Mouse (Mus musculus): ENCODE measurements around the gene Lce3f. TPM values are rescaled to one million over a fixed set of nuclear protein-coding genes. Genes with fewer than 3 reads are reported as not detected.
A peak's percentile ranks its signal among the peaks of the same experiment; 100 is the strongest.

Gene Lce3f
- polyA plus RNA-seq, 1 experiment from 2014 or later, result not detected

GRCm38 (mm10) chr3:93023411-93024184, 31.6 kb downstream of the Lce3f start:
- H3K4me1 ChIP-seq, result no peaks in the 10 kb centered on the region
- no peak for DNase-seq (ENCODE audit: low spot score)
- no peaks in the 10 kb centered on the region for H3K36me3 ChIP-seq
- 75% methylated on average over 3 of the region's 3 CpGs for WGBS
- H3K27me3 ChIP-seq (ENCODE audit: low read depth, poor library complexity, severe bottlenecking), result no peaks in the 10 kb centered on the region
- no peak overlapping the region for H3K27ac ChIP-seq (replicated peaks)
- no peaks in the 10 kb centered on the region for H3K9me3 ChIP-seq (replicated peaks)
- no peak overlapping the region for H3K4me3 ChIP-seq

GRCm38 (mm10) chr3:93025486-93025885, 33.5 kb downstream of the Lce3f start:
- DNase-seq (ENCODE audit: low spot score), result no peak

GRCm38 (mm10) chr3:93031450-93031849, 39.4 kb downstream of the Lce3f start:
- no peak overlapping the region for H3K27ac ChIP-seq (replicated peaks)
- peak; percentile 25 for DNase-seq (ENCODE audit: low spot score)
- 59% methylated on average over 5 of the region's 5 CpGs for WGBS

More at GRCm38 (mm10) chr3:93025486-93025885, 33.5 kb downstream of the Lce3f start:
- WGBS, result 81% methylated on average over 2 of the region's 2 CpGs
- Histone ChIP-seq H3K36me3 (no peaks in the 10 kb centered on the region), H3K27ac (replicated peaks) (no peak overlapping the region), H3K27me3 (ENCODE audit: low read depth, poor library complexity, severe bottlenecking) (no peaks in the 10 kb centered on the region), H3K9me3 (replicated peaks) (no peaks in the 10 kb centered on the region), H3K4me1 (no peaks in the 10 kb centered on the region), H3K4me3 (no peak overlapping the region)

More at GRCm38 (mm10) chr3:93031450-93031849, 39.4 kb downstream of the Lce3f start:
- no peaks in the 10 kb centered on the region for H3K4me1 ChIP-seq
- no peaks in the 10 kb centered on the region for H3K27me3 ChIP-seq (ENCODE audit: low read depth, poor library complexity, severe bottlenecking)
- H3K36me3 ChIP-seq, result no peaks in the 10 kb centered on the region
- H3K4me3 ChIP-seq, result no peak overlapping the region
- H3K9me3 ChIP-seq (replicated peaks), result no peaks in the 10 kb centered on the region

Other genes with a start within 250 kb of the Lce3f start
- not detected in 2 replicates for gene Lce1g, start 239.9 kb upstream of the Lce3f start, polyA plus RNA-seq (2016; fragmentation: Nextera tagmentation; extraction: Ambion mirVana)
- gene Lce1h, start 227.2 kb upstream of the Lce3f start, polyA plus RNA-seq (2016; fragmentation: Nextera tagmentation; extraction: Ambion mirVana), result not detected in 2 replicates
- gene Lce1i, start 213.3 kb upstream of the Lce3f start, polyA plus RNA-seq (2016; fragmentation: Nextera tagmentation; extraction: Ambion mirVana), result not detected in 2 replicates
- gene Lce1j, start 201.7 kb upstream of the Lce3f start, polyA plus RNA-seq (2016; fragmentation: Nextera tagmentation; extraction: Ambion mirVana), result not detected in 2 replicates
- not detected in 2 replicates for gene Lce1k, start 184.3 kb upstream of the Lce3f start, polyA plus RNA-seq (2016; fragmentation: Nextera tagmentation; extraction: Ambion mirVana)
- not detected in 2 replicates for gene Kprp, start 165.0 kb upstream of the Lce3f start, polyA plus RNA-seq (2016; fragmentation: Nextera tagmentation; extraction: Ambion mirVana)
- gene Lce1l, start 140.9 kb upstream of the Lce3f start, polyA plus RNA-seq (2016; fragmentation: Nextera tagmentation; extraction: Ambion mirVana), result not detected in 2 replicates
- not detected in 2 replicates for gene 2310050C09Rik, start 122.0 kb upstream of the Lce3f start, polyA plus RNA-seq (2016; fragmentation: Nextera tagmentation; extraction: Ambion mirVana)
- gene Lce3a, start 66.0 kb upstream of the Lce3f start, polyA plus RNA-seq (2016; fragmentation: Nextera tagmentation; extraction: Ambion mirVana), result not detected in 2 replicates
- not detected in 2 replicates for gene Lce3b, start 59.2 kb upstream of the Lce3f start, polyA plus RNA-seq (2016; fragmentation: Nextera tagmentation; extraction: Ambion mirVana)
- gene Lce3c, start 47.7 kb upstream of the Lce3f start, polyA plus RNA-seq (2016; fragmentation: Nextera tagmentation; extraction: Ambion mirVana), result not detected in 2 replicates
- gene Lce3d, start 34.8 kb upstream of the Lce3f start, polyA plus RNA-seq (2016; fragmentation: Nextera tagmentation; extraction: Ambion mirVana), result not detected in 2 replicates
- not detected in 2 replicates for gene Lce3e, start 25.2 kb upstream of the Lce3f start, polyA plus RNA-seq (2016; fragmentation: Nextera tagmentation; extraction: Ambion mirVana)
- 0.17 and 0.32 TPM in 2 replicates for gene Crct1, start 23.5 kb downstream of the Lce3f start, polyA plus RNA-seq (2016; fragmentation: Nextera tagmentation; extraction: Ambion mirVana)
- gene Lce1m, start 26.8 kb downstream of the Lce3f start, polyA plus RNA-seq (2016; fragmentation: Nextera tagmentation; extraction: Ambion mirVana), result not detected in 2 replicates
- not detected in 2 replicates for gene Gm4858, start 76.6 kb downstream of the Lce3f start, polyA plus RNA-seq (2016; fragmentation: Nextera tagmentation; extraction: Ambion mirVana)
- gene Crnn, start 152.6 kb downstream of the Lce3f start, polyA plus RNA-seq (2016; fragmentation: Nextera tagmentation; extraction: Ambion mirVana), result not detected in 2 replicates
- not detected in 2 replicates for gene Flg2, start 205.1 kb downstream of the Lce3f start, polyA plus RNA-seq (2016; fragmentation: Nextera tagmentation; extraction: Ambion mirVana)

Measured in midbrain, embryonic 10.5 days (tissue).